Mouse (Mus musculus) thymus, adult 2 months (tissue): ENCODE measurements around the gene Cdhr3.
"Not testable (repeated sequence)": the region's sequence is repeated elsewhere in the genome, so short reads cannot be mapped to it uniquely, and the experiment has no call there.

ENCODE experiments used
- CTCF ChIP-seq: fragments of 200-500 bp; IDR thresholded peaks from 2 replicates; pipeline ENCODE4 v1.5.1; 2012; ENCODE audit warnings: mild to moderate bottlenecking, control low read depth, low read length, moderate library complexity, borderline replicate concordance; ENCODE audit not compliant: control insufficient read depth, poor library complexity, insufficient read depth; ENCODE audit errors: extremely low read depth
- POLR2A ChIP-seq: fragments of 200-500 bp; IDR thresholded peaks from 2 replicates; pipeline ENCODE4 v1.6.1; 2012; ENCODE audit warnings: mild to moderate bottlenecking, low read length, control low read depth, moderate library complexity; ENCODE audit not compliant: control insufficient read depth, poor library complexity, insufficient read depth; ENCODE audit errors: extremely low read depth

DNA sequence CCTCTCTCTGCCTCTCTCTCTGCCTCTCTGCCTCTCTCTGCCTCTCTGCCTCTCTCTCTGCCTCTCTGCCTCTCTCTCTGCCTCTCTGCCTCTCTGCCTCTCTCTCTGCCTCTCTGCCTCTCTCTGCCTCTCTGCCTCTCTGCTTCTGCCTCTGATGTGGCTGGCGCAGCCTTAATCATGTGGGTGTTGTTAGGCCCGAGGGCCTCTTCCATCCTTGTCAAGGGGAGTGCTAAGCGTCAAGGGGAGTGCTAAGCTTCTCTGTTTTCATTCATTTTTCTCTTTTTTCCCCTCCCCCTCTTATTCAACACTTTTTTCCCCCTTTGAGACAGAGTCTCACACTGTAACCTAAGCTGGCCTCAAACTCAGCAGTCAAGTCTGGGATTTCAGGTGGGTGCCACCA is 92.9 kb downstream of the Cdhr3 start:
- TF ChIP-seq POLR2A, CTCF: not testable (repeated sequence)
